Mouse (Mus musculus) heart, embryonic 13.5 days (tissue): ENCODE data around the gene Tmem135. TPM values are rescaled to one million over a fixed set of nuclear protein-coding genes. Genes with fewer than 3 reads are reported as not detected.
"Not testable (repeated sequence)": the region's sequence is repeated elsewhere in the genome, so short reads cannot be mapped to it uniquely, and the experiment has no call there.

Experiments
- ATAC-seq: fragments of 200-750 bp; cut with Nextera tagmentation; 2 replicates; pipeline ENCODE4 v1.8.0; 2017; ENCODE audit warnings: moderate TSS enrichment; ENCODE audit not compliant: insufficient number of reproducible peaks, low FRiP score, low TSS enrichment; ENCODE audit errors: extremely low read depth
- H3K27ac ChIP-seq: fragments of 300-500 bp; sonication (generic); replicated peaks from 2 replicates; pipeline ENCODE4 v1.5.1; 2015; ENCODE audit warnings: moderate library complexity, mild to moderate bottlenecking, inconsistent platforms
- H3K27me3 ChIP-seq: fragments of 300-500 bp; sonication (generic); replicated peaks from 2 replicates; pipeline ENCODE4 v1.6.1; 2015; ENCODE audit warnings: mild to moderate bottlenecking, inconsistent platforms
- H3K36me3 ChIP-seq: fragments of 300-500 bp; sonication (generic); 2 replicates; pipeline ENCODE4 v1.6.1; 2015; ENCODE audit warnings: mild to moderate bottlenecking, inconsistent platforms
- H3K4me1 ChIP-seq: fragments of 300-500 bp; sonication (generic); 2 replicates; pipeline ENCODE4 v1.6.1; 2015; ENCODE audit warnings: inconsistent platforms
- H3K4me2 ChIP-seq: fragments of 300-500 bp; sonication (generic); 2 replicates; pipeline ENCODE4 v1.6.1; 2015; ENCODE audit warnings: inconsistent platforms, mild to moderate bottlenecking, moderate library complexity
- H3K4me3 ChIP-seq: fragments of 300-500 bp; sonication (generic); 2 replicates; pipeline ENCODE4 v1.5.1; 2015; ENCODE audit warnings: moderate library complexity, mild to moderate bottlenecking, inconsistent platforms
- H3K9ac ChIP-seq: fragments of 300-500 bp; sonication (generic); 2 replicates; pipeline ENCODE4 v1.6.1; 2015; ENCODE audit warnings: inconsistent platforms, mild to moderate bottlenecking, moderate library complexity
- H3K9me3 ChIP-seq: fragments of 300-500 bp; sonication (generic); 2 replicates; pipeline ENCODE4 v1.6.1; 2016; ENCODE audit warnings: inconsistent platforms
- WGBS: fragments of 180-500 bp; shearing (Covaris S2); methylation state at CpG from one replicate; pipeline ENCODE4 v1.1.7; 2015; ENCODE audit warnings: mixed read lengths; 5-methylcytosine and 5-hydroxymethylcytosine counted together
- polyA plus RNA-seq: library from polyadenylated mRNA; unstranded; fragments of >200 nt; fragmentation: Nextera tagmentation; extraction: Ambion mirVana; gene quantifications from 2 replicates; pipeline ENCODE4 v1.2.1, GENCODE M21; 2015

Gene Tmem135
- polyA plus RNA-seq, 1 experiment from 2014 or later: 21.7 TPM

- H3K4me3 ChIP-seq, ATAC-seq, H3K9me3 ChIP-seq, H3K27ac ChIP-seq, H3K4me2 ChIP-seq, H3K9ac ChIP-seq, H3K27me3 ChIP-seq: not testable (repeated sequence)
- Histone ChIP-seq H3K4me1 (peaks cover 30% of the 10 kb centered on the region), H3K36me3 (peaks cover 18% of the 10 kb centered on the region)
These were observed 133.6 kb downstream of the Tmem135 start for GRCm38 (mm10) chr7:89270438-89270837.

GRCm38 (mm10) chr7:89269826-89270225, 134.2 kb downstream of the Tmem135 start:
- ATAC-seq: no peak
- H3K4me3 ChIP-seq: no peak overlapping the region
- 82% methylated on average over 6 of the region's 6 CpGs for WGBS
- H3K4me2 ChIP-seq: no peak overlapping the region
- H3K9ac ChIP-seq: no peak overlapping the region
- no peak overlapping the region for H3K27ac ChIP-seq
- peaks cover 18% of the 10 kb centered on the region for H3K36me3 ChIP-seq
- peaks cover 9% of the 10 kb centered on the region for H3K9me3 ChIP-seq
- H3K4me1 ChIP-seq: peaks cover 30% of the 10 kb centered on the region
- no peaks in the 10 kb centered on the region for H3K27me3 ChIP-seq

GRCm38 (mm10) chr7:89267542-89267941, 136.5 kb downstream of the Tmem135 start:
- Histone ChIP-seq H3K9ac (no peak overlapping the region), H3K9me3 (peaks cover 4% of the 10 kb centered on the region; the same call in 1 of the 2 replicates), H3K27me3 (no peaks in the 10 kb centered on the region), H3K4me2 (no peak overlapping the region), H3K4me1 (peaks cover 30% of the 10 kb centered on the region), H3K4me3 (no peak overlapping the region), H3K27ac (0 out of 2 replicates have a peak overlapping the region, but pooled peaks have one; percentile 36), H3K36me3 (peaks cover 10% of the 10 kb centered on the region)
- whole genome bisulfite sequencing: 58% methylated on average over 1 of the region's 1 CpGs
- no peak for ATAC-seq

- ATAC-seq: no peak
- Histone ChIP-seq H3K9ac (no peak overlapping the region), H3K4me2 (no peak overlapping the region), H3K4me1 (peaks cover 34% of the 10 kb centered on the region), H3K36me3 (0 out of 2 replicates have a peak, but pooled peaks cover under 1% of the 10 kb centered on the region), H3K27me3 (no peaks in the 10 kb centered on the region), H3K27ac (0 out of 2 replicates have a peak overlapping the region, but pooled peaks have one; percentile 48), H3K9me3 (no peaks in the 10 kb centered on the region), H3K4me3 (no peak overlapping the region)
- WGBS: 85% methylated on average over 7 of the region's 7 CpGs
These were observed 137.8 kb downstream of the Tmem135 start for GRCm38 (mm10) chr7:89266017-89266760.

GRCm38 (mm10) chr7:89260966-89261365, 143.1 kb downstream of the Tmem135 start:
- H3K4me3 ChIP-seq: no peak overlapping the region
- peaks cover 9% of the 10 kb centered on the region; the same call in 1 of the 2 replicates for H3K4me1 ChIP-seq
- no peak overlapping the region for H3K9ac ChIP-seq
- H3K9me3 ChIP-seq: no peaks in the 10 kb centered on the region
- no peaks in the 10 kb centered on the region for H3K27me3 ChIP-seq
- no peak overlapping the region for H3K27ac ChIP-seq
- no peak for ATAC-seq
- no peaks in the 10 kb centered on the region for H3K36me3 ChIP-seq
- H3K4me2 ChIP-seq: no peak overlapping the region

- H3K36me3 ChIP-seq: no peaks in the 10 kb centered on the region
- H3K9ac ChIP-seq: no peak overlapping the region
- no peak overlapping the region for H3K27ac ChIP-seq
- H3K4me1 ChIP-seq: 0 out of 2 replicates have a peak, but pooled peaks cover 11% of the 10 kb centered on the region
- 71% methylated on average over 2 of the region's 2 CpGs for WGBS
- no peak overlapping the region for H3K4me3 ChIP-seq
- H3K27me3 ChIP-seq: no peaks in the 10 kb centered on the region
- H3K9me3 ChIP-seq: no peaks in the 10 kb centered on the region
- H3K4me2 ChIP-seq: no peak overlapping the region
- ATAC-seq: no peak
These were observed 145.2 kb downstream of the Tmem135 start for GRCm38 (mm10) chr7:89258832-89259231.

- no peak for ATAC-seq
- 70% methylated on average over 4 of the region's 4 CpGs for WGBS
These were observed 146.0 kb downstream of the Tmem135 start for GRCm38 (mm10) chr7:89257871-89258502.

GRCm38 (mm10) chr7:89253772-89254171, 150.2 kb downstream of the Tmem135 start:
- no peak overlapping the region for H3K9ac ChIP-seq
- H3K27me3 ChIP-seq: no peaks in the 10 kb centered on the region
- no peaks in the 10 kb centered on the region for H3K36me3 ChIP-seq
- H3K4me3 ChIP-seq: no peak overlapping the region
- no peak overlapping the region for H3K27ac ChIP-seq
- H3K9me3 ChIP-seq: no peaks in the 10 kb centered on the region
- no peak overlapping the region for H3K4me2 ChIP-seq
- WGBS: 69% methylated on average over 3 of the region's 3 CpGs
- no peak for ATAC-seq
- H3K4me1 ChIP-seq: peaks cover 15% of the 10 kb centered on the region

More at GRCm38 (mm10) chr7:89257871-89258502, 146.0 kb downstream of the Tmem135 start:
- Histone ChIP-seq H3K9ac (no peak overlapping the region), H3K4me2 (no peak overlapping the region), H3K27me3 (no peaks in the 10 kb centered on the region), H3K4me3 (no peak overlapping the region), H3K27ac (no peak overlapping the region), H3K9me3 (no peaks in the 10 kb centered on the region), H3K4me1 (0 out of 2 replicates have a peak, but pooled peaks cover 11% of the 10 kb centered on the region), H3K36me3 (no peaks in the 10 kb centered on the region)

- Histone ChIP-seq H3K36me3 (no peaks in the 10 kb centered on the region), H3K9ac (no peak overlapping the region), H3K27me3 (no peaks in the 10 kb centered on the region), H3K27ac (no peak overlapping the region), H3K9me3 (no peaks in the 10 kb centered on the region), H3K4me3 (no peak overlapping the region), H3K4me1 (peaks cover 18% of the 10 kb centered on the region), H3K4me2 (no peak overlapping the region)
- WGBS: 75% methylated on average over 2 of the region's 2 CpGs
- no peak for ATAC-seq
These were observed 150.7 kb downstream of the Tmem135 start for GRCm38 (mm10) chr7:89253317-89253716.

GRCm38 (mm10) chr7:89251880-89252453, 152.1 kb downstream of the Tmem135 start:
- Histone ChIP-seq H3K4me2 (no peak overlapping the region), H3K9me3 (no peaks in the 10 kb centered on the region), H3K4me1 (peaks cover 29% of the 10 kb centered on the region), H3K4me3 (no peak overlapping the region), H3K27ac (no peak overlapping the region), H3K9ac (no peak overlapping the region), H3K36me3 (no peaks in the 10 kb centered on the region), H3K27me3 (no peaks in the 10 kb centered on the region)
- ATAC-seq: no peak
- WGBS: 76% methylated on average over 4 of the region's 4 CpGs

GRCm38 (mm10) chr7:89248135-89248850, 155.7 kb downstream of the Tmem135 start:
- H3K4me3 ChIP-seq: no peak overlapping the region
- 45% methylated on average over 7 of the region's 7 CpGs for WGBS
- no peaks in the 10 kb centered on the region for H3K27me3 ChIP-seq
- H3K27ac ChIP-seq: peak overlapping the region; percentile 42; the same call in 1 of the 2 replicates
- ATAC-seq: no peak
- H3K9me3 ChIP-seq: no peaks in the 10 kb centered on the region
- H3K9ac ChIP-seq: no peak overlapping the region
- H3K4me1 ChIP-seq: peaks cover 27% of the 10 kb centered on the region
- no peaks in the 10 kb centered on the region for H3K36me3 ChIP-seq
- no peak overlapping the region for H3K4me2 ChIP-seq
